Mouse (Mus musculus) hindlimb bud, embryonic 11.5 days (tissue): ENCODE results near the gene Dbi.
A peak's percentile ranks its signal among the peaks of the same experiment; 100 is the strongest.

Source experiments
- DNase-seq: peaks from one replicate; pipeline ENCODE4 v3.0.0-alpha.2; 2012; ENCODE audit warnings: low read depth, low spot score; ENCODE audit errors: extremely low spot score

Gene Dbi

GRCm38 (mm10) chr1:120120969-120121811, at the start of gene Dbi, which contains the start of gene 3110009E18Rik:
Dbi (minus strand) TSS chr1:120121078.
3110009E18Rik (plus strand) TSS chr1:120121187.
- DNase-seq: peak; percentile 81

GRCm38 (mm10) chr1:120170307-120170706, 49.4 kb upstream of the Dbi start:
- no peak for DNase-seq

- no peak for DNase-seq
These were observed 47.8 kb upstream of the Dbi start for GRCm38 (mm10) chr1:120168674-120169073.

- DNase-seq: no peak
These were observed 47.1 kb upstream of the Dbi start for GRCm38 (mm10) chr1:120168016-120168415.

- no peak for DNase-seq
These were observed 41.7 kb upstream of the Dbi start for GRCm38 (mm10) chr1:120162616-120163015.

GRCm38 (mm10) chr1:120161502-120161901, 40.6 kb upstream of the Dbi start:
- no peak for DNase-seq

GRCm38 (mm10) chr1:120158474-120159127, 37.7 kb upstream of the Dbi start:
- DNase-seq: no peak

- no peak for DNase-seq
These were observed 34.4 kb upstream of the Dbi start for GRCm38 (mm10) chr1:120155325-120155724.

GRCm38 (mm10) chr1:120154232-120154631, 33.4 kb upstream of the Dbi start:
- DNase-seq: no peak

- no peak for DNase-seq
These were observed 26.1 kb upstream of the Dbi start for GRCm38 (mm10) chr1:120146994-120147393.

- no peak for DNase-seq
These were observed 24.8 kb upstream of the Dbi start for GRCm38 (mm10) chr1:120145527-120146216.

- DNase-seq: no peak
These were observed 21.7 kb upstream of the Dbi start for GRCm38 (mm10) chr1:120142551-120142950.

- no peak for DNase-seq
These were observed 19.3 kb upstream of the Dbi start for GRCm38 (mm10) chr1:120140144-120140693.

GRCm38 (mm10) chr1:120138923-120139540, 18.2 kb upstream of the Dbi start:
- no peak for DNase-seq

GRCm38 (mm10) chr1:120135934-120136786, 15.3 kb upstream of the Dbi start:
- no peak for DNase-seq

GRCm38 (mm10) chr1:120132376-120132775, 11.5 kb upstream of the Dbi start:
- no peak for DNase-seq

- DNase-seq: no peak
These were observed 5.4 kb upstream of the Dbi start for GRCm38 (mm10) chr1:120126318-120126717.

GRCm38 (mm10) chr1:120125471-120125870, 4.6 kb upstream of the Dbi start:
- no peak for DNase-seq

- DNase-seq: no peak
These were observed 4.0 kb upstream of the Dbi start for GRCm38 (mm10) chr1:120124839-120125238.
